Mouse (Mus musculus) olfactory bulb, adult 2 months (tissue): ENCODE measurements at regions not wholly inside any gene's neighbourhood (a gene's known extent, or its start where the extent isn't known, plus 50 kb on each side); places are given as distances from the start of the nearest gene placed in this dataset.

Source experiments
- CTCF ChIP-seq: fragments of 200-500 bp; IDR thresholded peaks from 2 replicates; pipeline ENCODE4 v1.5.1; 2012; ENCODE audit warnings: low read depth, mild to moderate bottlenecking, low read length, moderate library complexity; ENCODE audit not compliant: insufficient read depth
- POLR2A ChIP-seq: fragments of 200-500 bp; IDR thresholded peaks from 2 replicates; pipeline ENCODE4 v1.6.1; 2012; ENCODE audit warnings: mild to moderate bottlenecking, low read depth, low read length, moderate library complexity; ENCODE audit not compliant: insufficient read depth

DNA sequence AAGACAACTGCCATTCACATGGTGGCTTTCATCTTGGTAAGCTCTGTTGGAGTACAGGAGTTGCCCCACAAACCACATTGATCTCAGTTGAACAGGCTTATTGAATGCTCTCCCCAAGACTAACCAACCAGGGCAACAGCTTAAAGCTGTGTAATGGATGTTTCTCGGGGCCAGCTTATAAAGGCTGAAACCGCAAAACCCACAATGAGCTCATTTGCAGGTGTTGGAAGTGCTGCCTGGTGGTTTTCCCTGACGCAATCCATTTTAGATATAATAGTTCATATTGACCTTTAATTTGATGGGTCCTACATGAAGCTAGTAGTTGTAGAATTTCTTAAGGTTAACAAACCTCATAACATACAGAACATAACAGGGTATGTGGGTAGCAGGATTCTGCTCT, 151.0 kb upstream of the Ppp6c start:
- TF ChIP-seq CTCF = no peak
- no peak for TF ChIP-seq POLR2A
